Mouse (Mus musculus) intestine, embryonic 16.5 days (tissue): ENCODE results near the gene Gcm2. TPM values are rescaled to one million over a fixed set of nuclear protein-coding genes. Genes with fewer than 3 reads are reported as not detected.

Source experiments
- ATAC-seq: fragments of 200-750 bp; cut with Nextera tagmentation; 2 replicates; pipeline ENCODE4 v1.8.0; 2017; ENCODE audit warnings: moderate TSS enrichment, moderate library complexity
- H3K27ac ChIP-seq: fragments of 300-500 bp; sonication (generic); 2 replicates; pipeline ENCODE4 v1.5.1; 2014; ENCODE audit warnings: mild to moderate bottlenecking, low read length
- H3K27me3 ChIP-seq: fragments of 300-500 bp; sonication (generic); replicated peaks from 2 replicates; pipeline ENCODE4 v1.6.1; 2014; ENCODE audit warnings: low read length, control low read depth, mixed read lengths; ENCODE audit not compliant: control insufficient read depth, insufficient read depth
- H3K36me3 ChIP-seq: fragments of 300-500 bp; sonication (generic); 2 replicates; pipeline ENCODE4 v1.6.1; 2014; ENCODE audit warnings: low read length, control low read depth; ENCODE audit not compliant: control insufficient read depth, insufficient read depth
- H3K4me1 ChIP-seq: fragments of 300-500 bp; sonication (generic); 2 replicates; pipeline ENCODE4 v1.6.1; 2014; ENCODE audit warnings: low read length, control low read depth, mixed read lengths; ENCODE audit not compliant: control insufficient read depth, insufficient read depth
- H3K4me2 ChIP-seq: fragments of 300-500 bp; sonication (generic); 2 replicates; pipeline ENCODE4 v1.6.1; 2014; ENCODE audit warnings: low read depth, low read length, control low read depth
- H3K4me3 ChIP-seq: fragments of 300-500 bp; sonication (generic); 2 replicates; pipeline ENCODE4 v1.5.1; 2014; ENCODE audit warnings: mild to moderate bottlenecking, low read length
- H3K9ac ChIP-seq: fragments of 300-500 bp; sonication (generic); 2 replicates; pipeline ENCODE4 v1.6.1; 2014; ENCODE audit warnings: low read depth, low read length
- H3K9me3 ChIP-seq: fragments of 300-500 bp; sonication (generic); 2 replicates; pipeline ENCODE4 v1.6.1; 2016; ENCODE audit warnings: low read length, control low read depth; ENCODE audit not compliant: control insufficient read depth
- WGBS: fragments of 180-500 bp; shearing (Covaris S2); extraction: QIAGEN DNeasy Blood & Tissue Kit; methylation state at CpG from one replicate; pipeline ENCODE4 v1.1.7; 2014; 5-methylcytosine and 5-hydroxymethylcytosine counted together
- polyA plus RNA-seq: library from polyadenylated mRNA; unstranded; fragments of >200 nt; fragmentation: Nextera tagmentation; extraction: Ambion mirVana; gene quantifications from 2 replicates; pipeline ENCODE4 v1.2.1, GENCODE M21; 2015

Gene Gcm2
- polyA plus RNA-seq, 1 experiment from 2014 or later = not detected

- Histone ChIP-seq H3K4me1 (no peaks in the 10 kb centered on the region), H3K9ac (no peak overlapping the region), H3K9me3 (no peaks in the 10 kb centered on the region), H3K27ac (no peak overlapping the region), H3K4me3 (no peak overlapping the region), H3K36me3 (no peaks in the 10 kb centered on the region), H3K4me2 (no peak overlapping the region), H3K27me3 (no peaks in the 10 kb centered on the region)
- 91% methylated on average over 11 of the region's 11 CpGs for WGBS
- no peak for ATAC-seq
Measured at GRCm38 (mm10) chr13:41071617-41072016, 39.2 kb downstream of the Gcm2 start.

GRCm38 (mm10) chr13:41067618-41068017, 43.2 kb downstream of the Gcm2 start:
- ATAC-seq = no peak
- Histone ChIP-seq H3K4me1 (no peaks in the 10 kb centered on the region), H3K36me3 (no peaks in the 10 kb centered on the region), H3K27ac (no peak overlapping the region), H3K9ac (no peak overlapping the region), H3K4me2 (no peak overlapping the region), H3K27me3 (no peaks in the 10 kb centered on the region), H3K4me3 (no peak overlapping the region), H3K9me3 (no peaks in the 10 kb centered on the region)
- WGBS = 92% methylated on average over 4 of the region's 4 CpGs

GRCm38 (mm10) chr13:41051965-41052364, 58.9 kb downstream of the Gcm2 start:
- H3K9ac ChIP-seq = no peak overlapping the region
- H3K9me3 ChIP-seq = no peaks in the 10 kb centered on the region
- no peak overlapping the region for H3K27ac ChIP-seq
- no peaks in the 10 kb centered on the region for H3K36me3 ChIP-seq
- ATAC-seq = no peak
- H3K27me3 ChIP-seq = no peaks in the 10 kb centered on the region
- H3K4me3 ChIP-seq = no peak overlapping the region
- H3K4me1 ChIP-seq = no peaks in the 10 kb centered on the region
- H3K4me2 ChIP-seq = no peak overlapping the region
- WGBS = 72% methylated on average over 5 of the region's 5 CpGs

Other genes starting within 250 kb of the Gcm2 start
- 82.6 and 87.7 TPM in 2 replicates for gene Pak1ip1, start 110.0 kb downstream of the Gcm2 start, polyA plus RNA-seq
- 347 and 351 TPM in 2 replicates for gene Tmem14c, start 94.7 kb downstream of the Gcm2 start, polyA plus RNA-seq
- 0.11 and 0.40 TPM in 2 replicates for gene Mak, start 31.3 kb downstream of the Gcm2 start, polyA plus RNA-seq
- gene Sycp2l, start 3.3 kb upstream of the Gcm2 start, polyA plus RNA-seq = 0.16 and 0.18 TPM in 2 replicates
- 5.7 and 6.3 TPM in 2 replicates for gene Elovl2, start 109.4 kb upstream of the Gcm2 start, polyA plus RNA-seq
- 8.5 and 8.7 TPM in 2 replicates for gene Smim13, start 138.8 kb upstream of the Gcm2 start, polyA plus RNA-seq
- gene Gm17364, start 162.9 kb upstream of the Gcm2 start, polyA plus RNA-seq = not detected in 2 replicates